26 mouse cellular contexts compared by ENCODE assay signal in the genomic region with DNA sequence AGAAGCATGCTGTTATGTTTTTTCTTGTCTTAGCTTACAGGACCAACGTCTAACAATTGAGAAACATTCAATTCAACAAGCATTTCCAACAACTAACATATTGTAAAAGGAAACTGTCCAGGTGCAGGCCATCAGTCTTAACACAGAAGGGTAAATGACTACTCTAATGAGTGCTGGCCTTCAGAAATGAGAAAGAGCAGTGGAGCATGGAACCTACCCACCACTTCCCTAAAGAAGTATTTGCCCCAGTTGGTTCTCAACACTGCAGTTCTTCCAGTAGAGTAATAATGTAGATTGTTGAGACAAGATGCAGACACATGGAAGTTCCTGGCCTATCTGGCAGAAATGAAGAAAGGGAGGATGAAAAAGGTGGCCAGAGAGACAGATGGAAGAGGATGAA. TPM values are rescaled to one million over a fixed set of nuclear protein-coding genes. Genes with fewer than 3 reads are reported as not detected.
DNase-seq lines count a peak whose midpoint lies in the region; ATAC-seq and TF ChIP-seq lines count a peak whose summit lies in the region.
"Had no signal": no experiment of that assay in that cellular context is flagged by ENCODE, and none has a peak within 500 bp of the region (broad histone marks: within the 10 kb centered on the region; RNA-seq: fewer than 3 reads in every experiment).

No protein-coding gene starts in this region.

- no peaks in the 10 kb centered on the region for H3K27me3 ChIP-seq in spleen, adult 2 months (ENCODE audit: control insufficient read depth, insufficient read depth, low read length)
- H3K27me3 ChIP-seq in splenic B cell, adult 2 months (ENCODE audit: control insufficient read depth, insufficient read depth, low read length, poor library complexity, severe bottlenecking) = no peaks in the 10 kb centered on the region
- H3K27me3 ChIP-seq: embryonic facial prominence, embryonic 12.5 days; embryonic facial prominence, embryonic 15.5 days; forebrain, embryonic 12.5 days; forebrain, embryonic 15.5 days; hindbrain, embryonic 12.5 days; hindbrain, embryonic 15.5 days had no signal

- no peak for ATAC-seq in granulocyte monocyte progenitor cell, adult 5-6 weeks (replicated peaks; ENCODE audit: poor library complexity, severe bottlenecking)
- ATAC-seq in erythroid progenitor cell, adult 5-6 weeks (replicated peaks; ENCODE audit: low FRiP score, poor library complexity, severe bottlenecking) = no peak
- ATAC-seq: forebrain, embryonic 15.5 days; Patski had no signal

- WGBS in spleen, adult 2 months = 17% methylated on average over 1 of the region's 1 CpGs

- peak in 1 of 2 experiments; percentile 50 for DNase-seq in spleen, adult 2 months (ENCODE audit: low read depth in 1 of 2, low spot score in 2 of 2)
- no peak for DNase-seq in spleen, postnatal 4 days (ENCODE audit: low spot score in 2 of 2)
- peak; percentile 63 to 71 for DNase-seq in B cell, adult 2 months
- DNase-seq in induced T-regulatory cell, adult 2 months (ENCODE audit: low read depth) = peak; percentile 42
- peak; percentile 77 for DNase-seq in splenic B cell, adult 2 months (ENCODE audit: low read depth, low spot score)
- DNase-seq: adrenal gland, postnatal 10 days; adrenal gland, postnatal 36 days; cerebellum, adult 11 months; cerebellum, adult 2 months; cerebellum, adult 9-11 months; cerebellum, postnatal 25 days; gastrocnemius, postnatal 10 days; gastrocnemius, postnatal 36 days; heart, adult 11 months had no signal

- H3K27ac ChIP-seq in spleen, adult 2 months (ENCODE audit: insufficient read depth, low read length) = peak overlapping the region; percentile 89
- H3K27ac ChIP-seq: embryonic facial prominence, embryonic 12.5 days; embryonic facial prominence, embryonic 15.5 days; forebrain, embryonic 12.5 days; forebrain, embryonic 15.5 days; hindbrain, embryonic 12.5 days; hindbrain, embryonic 15.5 days had no signal

- no peak for TF ChIP-seq CTCF in spleen, adult 2 months (IDR thresholded peaks at IDR 0.05; ENCODE audit: extremely low read depth, insufficient read depth, insufficient read length, insufficient replicate concordance)

- H3K4me3 ChIP-seq in spleen, adult 2 months (ENCODE audit: extremely low read depth, insufficient read depth, insufficient read length) = no peak overlapping the region
- H3K4me3 ChIP-seq: embryonic facial prominence, embryonic 12.5 days; embryonic facial prominence, embryonic 15.5 days; forebrain, embryonic 12.5 days; forebrain, embryonic 15.5 days; hindbrain, embryonic 12.5 days; hindbrain, embryonic 15.5 days had no signal

- H3K4me1 ChIP-seq in spleen, adult 2 months (ENCODE audit: control insufficient read depth, insufficient read depth, insufficient read length) = peaks cover 46% of the 10 kb centered on the region
- H3K4me1 ChIP-seq: embryonic facial prominence, embryonic 12.5 days; embryonic facial prominence, embryonic 15.5 days; forebrain, embryonic 12.5 days; forebrain, embryonic 15.5 days; hindbrain, embryonic 12.5 days; hindbrain, embryonic 15.5 days had no signal

- peaks cover 30% of the 10 kb centered on the region for H3K36me3 ChIP-seq in spleen, adult 2 months (ENCODE audit: control insufficient read depth, insufficient read depth, low read length)
- peaks cover 23% of the 10 kb centered on the region; the same call in 1 of the 2 replicates for H3K36me3 ChIP-seq in splenic B cell, adult 2 months (ENCODE audit: control insufficient read depth, insufficient read depth, low read length, poor library complexity, severe bottlenecking)
- H3K36me3 ChIP-seq: embryonic facial prominence, embryonic 12.5 days; embryonic facial prominence, embryonic 15.5 days; forebrain, embryonic 12.5 days; forebrain, embryonic 15.5 days; G1E; hindbrain, embryonic 12.5 days; hindbrain, embryonic 15.5 days had no signal

- no peak for TF ChIP-seq POLR2A in spleen, adult 2 months (IDR thresholded peaks at IDR 0.05; ENCODE audit: low read depth, low read length)

RNA-seq across cellular contexts. Expression of a gene that starts 14.7 kb away (rescaled TPM):
- 68.6 and 72.4 TPM in 2 replicates for polyA plus RNA-seq in spleen, adult 2 months (2012; rRNA removed)
- total RNA-seq in granulocyte monocyte progenitor cell, adult 5-6 weeks (2014; fragmentation: Nextera tagmentation) = 242 and 318 TPM in 2 replicates
- 272 and 305 TPM in 2 replicates for total RNA-seq in granulocyte monocyte progenitor cell, adult 5-6 weeks (2017)
- 52.0 and 64.5 TPM in 2 replicates for total RNA-seq in erythroid progenitor cell, adult 5-6 weeks (2015; ENCODE audit: low replicate concordance)
- 15.9 and 30.2 TPM in 2 replicates for total RNA-seq in erythroid progenitor cell, adult 5-6 weeks (2017; ENCODE audit: low replicate concordance)
- polyA plus RNA-seq: forebrain, embryonic 12.5 days; G1E; heart, embryonic 14.5 days; Patski had no signal

RNA-seq across cellular contexts. Expression of a gene that starts 28.4 kb away (rescaled TPM):
- polyA plus RNA-seq in spleen, adult 2 months (2012; rRNA removed) = 0.09 and 0.13 TPM in 2 replicates
- total RNA-seq in granulocyte monocyte progenitor cell, adult 5-6 weeks (2014; fragmentation: Nextera tagmentation) = not detected in 2 replicates
- 0.05 TPM in 1 of 2 replicates, not detected in the other for total RNA-seq in granulocyte monocyte progenitor cell, adult 5-6 weeks (2017)
- total RNA-seq in erythroid progenitor cell, adult 5-6 weeks (2015; ENCODE audit: low replicate concordance) = 0.84 TPM in 1 of 2 replicates, not detected in the other
- not detected in 2 replicates for total RNA-seq in erythroid progenitor cell, adult 5-6 weeks (2017; ENCODE audit: low replicate concordance)
- total RNA-seq: gastrocnemius, postnatal 10 days; gastrocnemius, postnatal 36 days; hematopoietic stem cell, adult 5-6 weeks had no signal
- polyA plus RNA-seq: embryonic facial prominence, embryonic 12.5 days; forebrain, embryonic 12.5 days; forebrain, embryonic 15.5 days; G1E; hindbrain, embryonic 12.5 days; hindbrain, embryonic 15.5 days; Patski had no signal

RNA-seq across cellular contexts. Expression of a gene that starts 38.6 kb away (rescaled TPM):
- polyA plus RNA-seq in spleen, adult 2 months (2012; rRNA removed) = 2.2 and 2.8 TPM in 2 replicates
- total RNA-seq in granulocyte monocyte progenitor cell, adult 5-6 weeks (2014; fragmentation: Nextera tagmentation) = 2.2 and 3.7 TPM in 2 replicates
- total RNA-seq in granulocyte monocyte progenitor cell, adult 5-6 weeks (2017) = 0.60 and 1.5 TPM in 2 replicates
- not detected in 2 replicates for total RNA-seq in erythroid progenitor cell, adult 5-6 weeks (2015; ENCODE audit: low replicate concordance)
- not detected in 2 replicates for total RNA-seq in erythroid progenitor cell, adult 5-6 weeks (2017; ENCODE audit: low replicate concordance)
- polyA plus RNA-seq: cerebellum, adult 2 months; embryonic facial prominence, embryonic 12.5 days; forebrain, embryonic 12.5 days; forebrain, embryonic 15.5 days; G1E; hindbrain, embryonic 12.5 days; hindbrain, embryonic 15.5 days had no signal

Comparison
In these comparisons a context has a peak if more than half of its experiments do, and no peak if none do; other contexts are left out.
1. DNase-seq: peak in B cell, adult 2 months (2 of 2), induced T-regulatory cell, adult 2 months (single experiment) and splenic B cell, adult 2 months (single experiment); none in spleen, postnatal 4 days (0 of 2).